Mouse (Mus musculus) embryo, embryonic 11.5 days (tissue): ENCODE data around the gene Rnf26.

ENCODE experiments used
- DNase-seq: peaks from one replicate; pipeline ENCODE4 v3.0.0-alpha.2; 2012; ENCODE audit warnings: low read depth, low spot score

Rnf26 gene

DNA sequence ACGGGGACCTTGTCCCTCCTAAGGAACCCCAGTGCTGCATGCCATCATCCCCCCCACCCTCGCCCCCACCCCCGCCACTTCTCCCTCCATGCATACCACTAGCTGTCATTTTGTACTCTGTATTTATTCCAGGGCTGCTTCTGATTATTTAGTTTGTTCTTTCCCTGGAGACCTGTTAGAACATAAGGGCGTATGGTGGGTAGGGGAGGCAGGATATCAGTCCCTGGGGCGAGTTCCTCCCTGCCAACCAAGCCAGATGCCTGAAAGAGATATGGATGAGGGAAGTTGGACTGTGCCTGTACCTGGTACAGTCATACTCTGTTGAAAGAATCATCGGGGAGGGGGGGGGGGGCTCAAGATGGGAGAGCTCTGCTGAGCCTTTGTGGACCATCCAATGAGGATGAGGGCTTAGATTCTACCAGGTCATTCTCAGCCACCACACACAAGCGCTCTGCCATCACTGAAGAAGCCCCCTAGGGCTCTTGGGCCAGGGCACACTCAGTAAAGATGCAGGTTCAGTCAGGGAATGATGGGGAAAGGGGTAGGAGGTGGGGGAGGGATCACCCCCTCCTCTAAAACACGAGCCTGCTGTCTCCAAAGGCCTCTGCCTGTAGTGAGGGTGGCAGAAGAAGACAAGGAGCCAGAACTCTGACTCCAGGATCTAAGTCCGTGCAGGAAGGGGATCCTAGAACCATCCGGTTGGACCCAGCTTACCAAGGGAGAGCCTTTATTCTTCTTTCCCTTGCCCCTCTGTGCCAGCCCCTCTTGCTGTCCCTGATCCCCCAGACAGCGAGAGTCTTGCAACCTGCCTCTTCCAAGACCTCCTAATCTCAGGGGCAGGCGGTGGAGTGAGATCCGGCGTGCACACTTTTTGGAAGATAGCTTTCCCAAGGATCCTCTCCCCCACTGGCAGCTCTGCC lies 65.5 kb downstream of the Rnf26 start:
- DNase-seq, result no peak

DNA sequence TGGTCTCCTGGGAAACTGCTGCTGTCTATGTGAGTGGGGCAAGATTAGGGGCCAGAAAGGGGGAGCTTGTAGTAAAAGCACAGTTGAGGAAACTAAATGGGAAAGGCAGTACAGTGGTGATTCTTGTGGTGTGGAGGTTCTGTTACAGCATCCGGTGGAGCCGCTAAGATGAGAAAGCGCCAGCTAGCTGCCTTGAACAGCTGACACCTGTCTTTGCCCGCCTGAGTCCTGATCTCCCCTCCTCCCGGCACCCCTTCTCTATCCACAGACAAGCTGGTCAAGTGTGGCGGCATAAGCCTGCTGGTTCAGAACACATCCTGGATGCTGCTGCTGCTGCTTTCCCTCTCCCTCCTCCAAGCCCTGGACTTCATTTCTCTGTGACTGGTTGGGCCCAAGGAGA lies 66.2 kb downstream of the Rnf26 start:
- no peak for DNase-seq

DNA sequence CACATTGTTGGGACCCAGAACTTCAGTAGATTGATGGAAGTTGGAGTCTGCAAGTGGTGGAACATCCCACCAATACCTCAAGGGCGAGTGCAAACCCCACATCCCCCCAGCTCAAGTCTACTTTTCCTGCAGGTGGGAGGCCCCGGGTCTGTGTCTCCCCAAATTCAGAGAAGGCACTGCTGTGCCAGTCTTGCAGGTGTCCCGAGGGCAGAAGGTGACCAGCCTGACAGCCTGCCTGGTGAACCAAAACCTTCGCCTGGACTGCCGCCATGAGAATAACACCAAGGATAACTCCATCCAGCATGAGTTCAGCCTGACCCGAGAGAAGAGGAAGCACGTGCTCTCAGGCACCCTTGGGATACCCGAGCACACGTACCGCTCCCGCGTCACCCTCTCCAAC lies 66.9 kb downstream of the Rnf26 start:
- DNase-seq, result no peak

DNA sequence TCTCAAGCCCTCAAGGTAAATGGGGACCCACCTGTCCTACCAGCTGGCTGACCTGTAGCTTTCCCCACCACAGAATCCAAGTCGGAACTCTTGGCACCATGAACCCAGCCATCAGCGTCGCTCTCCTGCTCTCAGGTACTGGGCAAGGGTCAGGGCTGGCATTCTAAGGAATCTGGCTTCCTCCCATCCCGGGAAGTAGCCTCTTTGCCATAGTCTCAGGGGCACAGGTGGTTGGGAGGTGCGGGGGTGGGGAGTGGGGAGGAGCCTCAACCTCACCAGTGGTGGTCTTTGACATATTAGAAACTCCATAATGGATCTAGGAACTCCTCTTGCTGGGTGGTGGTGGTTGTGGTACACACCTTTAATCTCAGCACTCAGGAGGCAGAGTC lies 67.4 kb downstream of the Rnf26 start:
- DNase-seq, result no peak
